Mouse (Mus musculus) c-Kit-positive CD71-negative TER-119-negative erythroid progenitor cells, embryonic 14.5 days (primary cell): ENCODE data around the gene Dnlz.
A peak's percentile ranks its signal among the peaks of the same experiment; 100 is the strongest.

Experiments
- DNase-seq: peaks from one replicate; pipeline ENCODE4 v3.0.0-alpha.2; 2013; ENCODE audit warnings: low read depth

Dnlz gene

DNA sequence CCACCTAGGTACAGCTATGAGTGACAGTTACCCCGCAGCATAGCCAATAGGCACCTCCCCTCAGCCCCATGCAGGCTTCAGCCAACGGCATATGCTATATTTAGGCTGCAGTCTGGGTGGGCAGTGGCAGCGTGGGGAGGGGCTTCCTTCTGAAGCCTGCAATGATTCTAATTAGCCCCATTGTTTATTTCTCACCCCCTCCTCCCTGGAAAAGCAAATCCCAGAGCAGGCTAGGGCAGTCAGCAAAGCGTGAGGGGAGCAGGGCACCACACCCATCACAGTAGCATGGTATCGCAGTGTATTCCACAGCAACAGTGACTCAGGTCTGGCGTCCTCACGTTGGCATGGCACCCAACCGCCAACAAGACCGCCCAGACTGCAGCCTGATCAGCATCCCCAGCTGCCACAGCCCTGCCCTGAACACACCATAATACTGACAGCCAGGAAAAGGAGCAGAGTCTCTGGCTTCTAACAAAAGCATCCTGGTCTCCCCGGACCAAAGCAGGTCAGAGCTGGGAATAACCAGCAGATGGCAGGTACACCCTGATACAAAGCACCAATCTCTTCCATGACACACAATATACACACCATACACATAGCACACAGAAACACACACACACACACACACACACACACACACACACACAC lies 53.6 kb downstream of the Dnlz start:
- peak; percentile 44 for DNase-seq
